Mouse (Mus musculus): ENCODE measurements around the gene Eef1akmt3. TPM values are rescaled to one million over a fixed set of nuclear protein-coding genes. Genes with fewer than 3 reads are reported as not detected.

Gene Eef1akmt3
- polyA plus RNA-seq (2014; fragmentation: Nextera tagmentation; extraction: Ambion mirVana), result 0.16 and 0.30 TPM in 2 replicates

GRCm38 (mm10) chr10:127041274-127041766 is at the start of gene Eef1akmt3, which contains the start of gene Mettl1:
Eef1akmt3 (minus strand) TSS chr10:127041513.
Mettl1 (plus strand) TSS chr10:127041414.
- peaks cover 0 to 6% of the 10 kb centered on the region in 2 experiments; a peak in 3 of 4 replicates for H3K4me1 ChIP-seq (ENCODE audit: control insufficient read depth in 2 of 2, insufficient read depth in 2 of 2, low read length in 2 of 2)
- H3K9ac ChIP-seq (ENCODE audit: low read length), result peak within 1 kb of the TSS; percentile 77
- peak; percentile 26; the same call in 1 of the 2 replicates for ATAC-seq (ENCODE audit: insufficient number of reproducible peaks, insufficient read depth, low FRiP score, low read depth)
- 0% methylated on average over 28 of the region's 28 CpGs for WGBS
- H3K4me3 ChIP-seq (ENCODE audit: control insufficient read depth in 1 of 2, insufficient read depth in 1 of 2, low read depth in 1 of 2, low read length in 2 of 2), result peak within 1 kb of the TSS; percentile 62 to 75
- H3K36me3 ChIP-seq (ENCODE audit: control insufficient read depth, insufficient read depth, low read length), result peaks cover 22% of the 10 kb centered on the region
- peak within 1 kb of the TSS; percentile 20 to 50; a peak in 3 of 4 replicates for H3K27ac ChIP-seq (replicated peaks in 1 of 2; ENCODE audit: control insufficient read depth in 1 of 2, insufficient read depth in 1 of 2, low read depth in 2 of 2, low read length in 2 of 2)
- peaks cover 8% of the 10 kb centered on the region for H3K27me3 ChIP-seq (ENCODE audit: control insufficient read depth, insufficient read depth, low read length)
- H3K4me2 ChIP-seq (ENCODE audit: low read length), result peak within 1 kb of the TSS; percentile 96
- no peaks in the 10 kb centered on the region for H3K9me3 ChIP-seq (ENCODE audit: control insufficient read depth, low read length)

DNA sequence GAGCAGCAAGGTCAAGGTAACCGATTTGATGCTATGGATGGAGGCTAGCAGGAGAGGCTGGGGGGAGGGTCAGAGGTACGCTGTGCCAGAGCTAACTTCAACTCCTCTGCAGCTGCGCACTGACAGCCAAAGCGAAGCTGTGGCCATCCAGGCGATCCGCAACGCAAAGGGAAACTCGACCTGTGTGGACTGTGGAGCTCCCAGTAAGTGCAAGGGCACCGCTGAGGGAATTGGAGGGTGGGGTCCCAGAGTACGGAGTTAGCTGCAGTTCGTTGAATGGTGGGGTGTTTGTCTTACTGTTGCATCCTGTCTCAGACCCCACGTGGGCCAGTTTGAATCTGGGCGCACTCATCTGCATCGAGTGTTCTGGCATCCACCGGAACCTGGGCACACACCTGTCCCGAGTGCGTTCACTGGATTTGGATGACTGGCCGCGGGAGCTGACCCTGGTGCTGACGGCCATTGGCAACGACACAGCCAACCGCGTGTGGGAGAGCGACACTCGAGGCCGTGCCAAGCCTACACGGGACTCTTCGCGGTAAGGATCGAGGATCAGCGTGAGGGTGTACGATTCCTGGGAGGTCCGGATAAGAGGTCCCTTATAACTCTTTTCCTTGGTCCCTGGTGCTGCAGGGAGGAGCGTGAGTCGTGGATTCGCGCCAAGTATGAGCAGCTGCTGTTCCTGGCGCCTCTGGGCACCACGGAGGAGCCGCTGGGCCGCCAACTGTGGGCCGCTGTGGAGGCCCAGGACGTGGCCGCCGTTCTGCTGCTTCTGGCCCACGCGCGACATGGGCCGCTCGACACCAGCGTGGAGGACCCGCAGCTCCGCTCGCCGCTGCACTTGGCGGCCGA is 49.5 kb upstream of the Eef1akmt3 start:
- Histone ChIP-seq H3K9me3 (ENCODE audit: control insufficient read depth, low read length) (no peaks in the 10 kb centered on the region), H3K4me3 (ENCODE audit: control insufficient read depth in 1 of 2, insufficient read depth in 1 of 2, low read depth in 1 of 2, low read length in 2 of 2) (peak overlapping the region in 1 of 2 experiments; percentile 16; a peak in 2 of 4 replicates), H3K4me1 (ENCODE audit: control insufficient read depth in 2 of 2, insufficient read depth in 2 of 2, low read length in 2 of 2) (peaks cover 10 to 20% of the 10 kb centered on the region in 2 experiments), H3K27ac (replicated peaks in 1 of 2; ENCODE audit: control insufficient read depth in 1 of 2, insufficient read depth in 1 of 2, low read depth in 2 of 2, low read length in 2 of 2) (no peak overlapping the region), H3K27me3 (ENCODE audit: control insufficient read depth, insufficient read depth, low read length) (peaks cover 73% of the 10 kb centered on the region), H3K36me3 (ENCODE audit: control insufficient read depth, insufficient read depth, low read length) (peaks cover under 1% of the 10 kb centered on the region; the same call in 1 of the 2 replicates), H3K4me2 (ENCODE audit: low read length) (peak overlapping the region; percentile 43), H3K9ac (ENCODE audit: low read length) (no peak overlapping the region)
- 9% methylated on average over 57 of the region's 57 CpGs for WGBS
- ATAC-seq (ENCODE audit: insufficient number of reproducible peaks, insufficient read depth, low FRiP score, low read depth), result no peak

DNA sequence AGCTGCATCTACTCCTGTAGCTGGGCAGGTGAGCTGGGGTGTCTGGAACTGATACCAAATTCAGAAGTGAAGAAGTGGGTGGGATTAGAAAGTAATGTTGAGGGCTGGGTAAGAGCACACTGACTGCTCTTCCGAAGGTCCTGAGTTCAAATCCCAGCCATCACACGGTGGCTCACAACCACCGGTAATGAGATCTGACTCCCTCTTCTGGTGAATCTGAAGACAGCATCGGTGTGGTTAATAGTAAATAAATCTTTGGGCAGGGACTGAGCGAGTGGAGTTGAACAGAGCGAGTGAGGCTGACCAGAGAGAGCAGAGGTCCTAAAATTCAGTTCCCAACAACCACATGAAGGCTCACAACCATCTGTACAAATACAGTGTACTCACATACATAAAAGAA is 44.3 kb upstream of the Eef1akmt3 start:
- no peaks in the 10 kb centered on the region for H3K9me3 ChIP-seq (ENCODE audit: control insufficient read depth, low read length)
- H3K4me1 ChIP-seq (ENCODE audit: control insufficient read depth in 2 of 2, insufficient read depth in 2 of 2, low read length in 2 of 2), result peaks cover 6 to 11% of the 10 kb centered on the region in 2 experiments; a peak in 3 of 4 replicates
- WGBS, result 72% methylated on average over 6 of the region's 6 CpGs
- ATAC-seq (ENCODE audit: insufficient number of reproducible peaks, insufficient read depth, low FRiP score, low read depth), result no peak
- H3K27ac ChIP-seq (replicated peaks in 1 of 2; ENCODE audit: control insufficient read depth in 1 of 2, insufficient read depth in 1 of 2, low read depth in 2 of 2, low read length in 2 of 2), result no peak overlapping the region
- no peak overlapping the region for H3K4me3 ChIP-seq (ENCODE audit: control insufficient read depth in 1 of 2, insufficient read depth in 1 of 2, low read depth in 1 of 2, low read length in 2 of 2)
- no peak overlapping the region for H3K4me2 ChIP-seq (ENCODE audit: low read length)
- peaks cover 86% of the 10 kb centered on the region for H3K27me3 ChIP-seq (ENCODE audit: control insufficient read depth, insufficient read depth, low read length)
- no peak overlapping the region for H3K9ac ChIP-seq (ENCODE audit: low read length)
- no peaks in the 10 kb centered on the region for H3K36me3 ChIP-seq (ENCODE audit: control insufficient read depth, insufficient read depth, low read length)

DNA sequence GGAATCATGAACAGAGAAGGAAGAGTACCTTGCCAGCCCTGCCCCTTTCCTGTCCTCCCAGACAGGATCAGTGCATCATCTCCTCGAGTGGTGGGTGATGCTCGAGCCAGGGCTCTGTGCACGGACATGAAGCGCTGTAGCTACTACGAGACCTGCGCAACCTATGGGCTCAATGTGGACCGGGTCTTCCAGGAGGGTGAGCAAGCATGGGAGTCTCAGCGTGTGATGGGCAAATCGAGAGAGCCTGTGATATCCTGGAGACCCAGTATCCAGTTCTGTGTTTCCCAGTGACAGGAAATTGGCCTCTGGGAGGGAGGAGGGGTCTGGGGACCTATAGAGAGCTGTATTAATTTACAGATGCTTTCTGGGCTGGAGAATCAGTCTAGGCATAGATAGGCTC is 43.7 kb upstream of the Eef1akmt3 start:
- Histone ChIP-seq H3K36me3 (ENCODE audit: control insufficient read depth, insufficient read depth, low read length) (no peaks in the 10 kb centered on the region), H3K4me2 (ENCODE audit: low read length) (no peak overlapping the region), H3K4me3 (ENCODE audit: control insufficient read depth in 1 of 2, insufficient read depth in 1 of 2, low read depth in 1 of 2, low read length in 2 of 2) (no peak overlapping the region), H3K4me1 (ENCODE audit: control insufficient read depth in 2 of 2, insufficient read depth in 2 of 2, low read length in 2 of 2) (peaks cover 6 to 13% of the 10 kb centered on the region in 2 experiments; a peak in 3 of 4 replicates), H3K9me3 (ENCODE audit: control insufficient read depth, low read length) (no peaks in the 10 kb centered on the region), H3K27me3 (ENCODE audit: control insufficient read depth, insufficient read depth, low read length) (peaks cover 86% of the 10 kb centered on the region), H3K9ac (ENCODE audit: low read length) (no peak overlapping the region), H3K27ac (replicated peaks in 1 of 2; ENCODE audit: control insufficient read depth in 1 of 2, insufficient read depth in 1 of 2, low read depth in 2 of 2, low read length in 2 of 2) (no peak overlapping the region)
- no peak for ATAC-seq (ENCODE audit: insufficient number of reproducible peaks, insufficient read depth, low FRiP score, low read depth)
- 70% methylated on average over 9 of the region's 9 CpGs for WGBS

- ATAC-seq (ENCODE audit: insufficient number of reproducible peaks, insufficient read depth, low FRiP score, low read depth), result no peak
- no peak overlapping the region for H3K27ac ChIP-seq (replicated peaks in 1 of 2; ENCODE audit: control insufficient read depth in 1 of 2, insufficient read depth in 1 of 2, low read depth in 2 of 2, low read length in 2 of 2)
- H3K27me3 ChIP-seq (ENCODE audit: control insufficient read depth, insufficient read depth, low read length), result peaks cover 86% of the 10 kb centered on the region
- H3K9ac ChIP-seq (ENCODE audit: low read length), result no peak overlapping the region
- no peaks in the 10 kb centered on the region for H3K36me3 ChIP-seq (ENCODE audit: control insufficient read depth, insufficient read depth, low read length)
- no peaks in the 10 kb centered on the region for H3K9me3 ChIP-seq (ENCODE audit: control insufficient read depth, low read length)
- no peak overlapping the region for H3K4me2 ChIP-seq (ENCODE audit: low read length)
- H3K4me1 ChIP-seq (ENCODE audit: control insufficient read depth in 2 of 2, insufficient read depth in 2 of 2, low read length in 2 of 2), result peaks cover 6 to 23% of the 10 kb centered on the region in 2 experiments; a peak in 3 of 4 replicates
- 46% methylated on average over 5 of the region's 5 CpGs for WGBS
- no peak overlapping the region for H3K4me3 ChIP-seq (ENCODE audit: control insufficient read depth in 1 of 2, insufficient read depth in 1 of 2, low read depth in 1 of 2, low read length in 2 of 2)
Measured at GRCm38 (mm10) chr10:127083915-127084306, 42.6 kb upstream of the Eef1akmt3 start.

GRCm38 (mm10) chr10:127083292-127083914 is 42.1 kb upstream of the Eef1akmt3 start:
- no peaks in the 10 kb centered on the region for H3K36me3 ChIP-seq (ENCODE audit: control insufficient read depth, insufficient read depth, low read length)
- no peaks in the 10 kb centered on the region for H3K9me3 ChIP-seq (ENCODE audit: control insufficient read depth, low read length)
- H3K4me2 ChIP-seq (ENCODE audit: low read length), result no peak overlapping the region
- H3K4me3 ChIP-seq (ENCODE audit: control insufficient read depth in 1 of 2, insufficient read depth in 1 of 2, low read depth in 1 of 2, low read length in 2 of 2), result no peak overlapping the region
- WGBS, result 22% methylated on average over 8 of the region's 8 CpGs
- ATAC-seq (ENCODE audit: insufficient number of reproducible peaks, insufficient read depth, low FRiP score, low read depth), result no peak
- peaks cover 6 to 26% of the 10 kb centered on the region in 2 experiments; a peak in 3 of 4 replicates for H3K4me1 ChIP-seq (ENCODE audit: control insufficient read depth in 2 of 2, insufficient read depth in 2 of 2, low read length in 2 of 2)
- H3K9ac ChIP-seq (ENCODE audit: low read length), result no peak overlapping the region
- no peak overlapping the region for H3K27ac ChIP-seq (replicated peaks in 1 of 2; ENCODE audit: control insufficient read depth in 1 of 2, insufficient read depth in 1 of 2, low read depth in 2 of 2, low read length in 2 of 2)
- peaks cover 86% of the 10 kb centered on the region for H3K27me3 ChIP-seq (ENCODE audit: control insufficient read depth, insufficient read depth, low read length)

- peak overlapping the region; percentile 55; the same call in 1 of the 2 replicates for H3K4me2 ChIP-seq (ENCODE audit: low read length)
- ATAC-seq (ENCODE audit: insufficient number of reproducible peaks, insufficient read depth, low FRiP score, low read depth), result no peak
- H3K4me1 ChIP-seq (ENCODE audit: control insufficient read depth in 2 of 2, insufficient read depth in 2 of 2, low read length in 2 of 2), result peaks cover 6 to 26% of the 10 kb centered on the region in 2 experiments; a peak in 3 of 4 replicates
- H3K9me3 ChIP-seq (ENCODE audit: control insufficient read depth, low read length), result no peaks in the 10 kb centered on the region
- H3K36me3 ChIP-seq (ENCODE audit: control insufficient read depth, insufficient read depth, low read length), result no peaks in the 10 kb centered on the region
- H3K27me3 ChIP-seq (ENCODE audit: control insufficient read depth, insufficient read depth, low read length), result peaks cover 86% of the 10 kb centered on the region
- H3K4me3 ChIP-seq (ENCODE audit: control insufficient read depth in 1 of 2, insufficient read depth in 1 of 2, low read depth in 1 of 2, low read length in 2 of 2), result no peak overlapping the region; a peak in 1 of 4 replicates
- WGBS, result 32% methylated on average over 8 of the region's 8 CpGs
- no peak overlapping the region for H3K27ac ChIP-seq (replicated peaks in 1 of 2; ENCODE audit: control insufficient read depth in 1 of 2, insufficient read depth in 1 of 2, low read depth in 2 of 2, low read length in 2 of 2)
- no peak overlapping the region for H3K9ac ChIP-seq (ENCODE audit: low read length)
Measured at GRCm38 (mm10) chr10:127081996-127082620, 40.8 kb upstream of the Eef1akmt3 start.

Data from heart, embryonic 14.5 days (tissue).